Mouse (Mus musculus) cerebellum, adult 2 months (tissue): ENCODE measurements at regions not wholly inside any gene's neighbourhood (a gene's known extent, or its start where the extent isn't known, plus 50 kb on each side); places are given as distances from the start of the nearest gene placed in this dataset.

Experiments used
- CTCF ChIP-seq: fragments of 200-500 bp; IDR thresholded peaks from 2 replicates; pipeline ENCODE4 v1.5.1; 2011; ENCODE audit warnings: low read depth, mild to moderate bottlenecking, control low read depth, low read length, moderate library complexity, borderline replicate concordance; ENCODE audit not compliant: insufficient read depth
- POLR2A ChIP-seq: fragments of 200-500 bp; IDR thresholded peaks from 2 replicates; pipeline ENCODE4 v1.6.1; 2011; ENCODE audit warnings: low read length, control low read depth, borderline replicate concordance; ENCODE audit not compliant: insufficient read depth

DNA sequence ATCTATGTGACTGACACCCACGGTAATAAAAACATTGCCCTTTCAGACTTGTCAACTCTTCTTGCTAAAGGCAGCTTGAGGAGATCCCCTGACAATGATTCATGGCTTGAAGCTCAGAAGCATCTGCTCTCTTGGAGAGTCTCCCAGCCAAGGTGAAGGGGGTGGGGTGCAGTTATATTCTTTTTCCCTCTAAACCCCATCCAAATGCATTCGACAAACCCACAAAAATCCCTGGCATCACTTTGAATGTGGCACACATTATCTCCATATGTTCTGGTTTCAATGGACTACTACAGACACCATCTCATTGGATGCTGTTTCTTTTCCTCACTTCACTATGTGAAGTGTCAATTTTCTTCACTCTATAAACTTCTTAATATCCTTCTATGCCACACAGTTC, 603.0 kb upstream of the Rag2 start:
- TF ChIP-seq CTCF (no peak), POLR2A (no peak)
